Mouse (Mus musculus): ENCODE measurements around the gene Fes.
A peak's percentile ranks its signal among the peaks of the same experiment; 100 is the strongest.
"Not testable (repeated sequence)": the region's sequence is repeated elsewhere in the genome, so short reads cannot be mapped to it uniquely, and the experiment has no call there.

Gene Fes

DNA sequence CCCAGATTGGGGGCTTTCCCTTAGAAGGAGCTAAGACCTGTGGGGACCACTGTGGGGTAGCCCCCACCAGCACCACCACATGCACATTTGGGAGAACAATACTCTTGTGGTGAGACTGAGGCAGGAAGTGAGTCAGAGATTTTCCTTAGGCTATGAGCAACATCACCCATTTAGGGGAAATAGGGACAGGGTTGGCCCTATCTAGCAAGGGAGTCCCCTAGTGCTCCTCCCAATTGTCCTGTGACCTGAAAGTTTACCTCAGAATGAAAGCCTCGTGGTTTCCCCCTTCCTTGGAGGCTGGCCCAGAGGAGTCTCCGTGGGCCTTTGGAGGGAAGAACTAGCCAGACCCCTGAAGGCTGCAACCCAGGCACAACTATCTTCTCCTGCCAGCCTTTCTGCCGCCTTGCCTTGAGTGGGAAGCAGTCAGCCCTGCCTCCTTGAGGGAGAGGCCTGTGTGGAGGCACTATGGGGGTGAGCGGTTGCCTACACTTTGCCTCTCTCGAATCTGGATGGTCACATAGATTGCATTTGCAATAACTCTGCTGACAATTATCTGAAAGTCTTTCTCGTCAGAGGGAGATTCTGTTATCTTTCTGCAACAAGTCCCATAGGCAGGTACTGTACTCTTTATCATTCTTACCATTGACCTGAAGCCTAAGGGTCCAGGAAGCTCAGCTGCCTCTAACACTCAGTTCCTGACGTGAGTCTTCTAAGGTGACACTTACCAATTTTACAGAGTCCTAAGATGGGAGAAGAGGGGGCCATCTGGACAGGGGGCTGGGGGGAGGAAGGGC lies 16.6 kb upstream of the Fes start:
- DNase-seq (ENCODE audit: low spot score in 2 of 2), result no peak

DNA sequence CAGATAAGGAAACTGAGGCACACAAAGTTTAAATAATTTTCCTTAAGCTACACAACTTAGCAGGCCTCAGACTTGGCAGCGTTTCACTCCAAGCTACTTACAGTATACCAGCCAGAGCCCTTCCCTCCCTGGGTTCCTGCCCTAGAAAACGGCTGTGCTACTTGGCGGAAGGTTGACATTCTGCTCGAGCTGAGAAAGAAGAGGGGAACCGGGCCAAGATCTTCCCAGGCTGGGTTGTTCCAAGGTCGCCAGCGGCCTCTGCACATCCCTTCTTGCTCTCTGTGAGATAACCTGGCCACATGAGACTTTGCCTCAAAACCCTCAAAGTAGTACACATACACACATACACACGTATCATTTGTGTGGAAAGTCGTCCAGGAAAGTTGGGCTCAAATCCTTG lies 15.8 kb upstream of the Fes start:
- peak in 1 of 2 experiments; percentile 40 for DNase-seq (ENCODE audit: low spot score in 2 of 2)

DNA sequence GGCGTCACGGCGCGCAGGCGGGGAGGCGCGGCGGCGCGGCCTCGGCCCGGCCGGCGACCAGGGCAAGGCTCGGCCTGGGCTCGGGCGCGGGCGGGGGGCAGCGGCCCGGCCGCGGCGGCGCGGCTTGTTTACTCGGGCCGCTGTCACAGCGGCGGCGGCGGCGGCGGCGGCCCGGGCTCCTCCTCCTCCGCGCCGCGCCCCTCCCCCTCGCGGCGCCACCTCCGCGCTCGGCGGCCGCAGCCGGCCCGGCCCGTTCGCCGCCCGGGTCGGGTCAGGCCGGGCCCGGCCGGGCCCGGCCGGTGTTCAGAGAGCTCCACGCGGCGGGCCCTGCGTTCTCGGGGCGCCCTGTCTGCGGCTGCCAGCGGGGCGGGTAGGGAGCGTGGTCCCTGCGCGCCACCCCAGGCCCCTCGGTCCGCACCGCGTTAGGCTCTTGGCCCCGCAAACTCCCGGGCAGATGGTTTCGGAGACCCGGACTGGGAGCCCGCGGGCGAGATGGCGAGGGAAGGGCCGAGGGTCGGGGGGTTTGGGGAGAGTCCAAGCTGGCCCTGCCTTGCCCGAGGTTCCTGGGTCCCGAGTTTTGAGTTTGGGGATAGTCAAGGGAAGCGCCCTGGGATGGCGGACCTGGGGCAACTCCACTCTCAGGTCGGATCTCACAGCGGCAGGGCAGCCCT lies 15.0 kb upstream of the Fes start:
- peak in 1 of 2 experiments; percentile 53 for DNase-seq (ENCODE audit: low spot score in 2 of 2)

DNA sequence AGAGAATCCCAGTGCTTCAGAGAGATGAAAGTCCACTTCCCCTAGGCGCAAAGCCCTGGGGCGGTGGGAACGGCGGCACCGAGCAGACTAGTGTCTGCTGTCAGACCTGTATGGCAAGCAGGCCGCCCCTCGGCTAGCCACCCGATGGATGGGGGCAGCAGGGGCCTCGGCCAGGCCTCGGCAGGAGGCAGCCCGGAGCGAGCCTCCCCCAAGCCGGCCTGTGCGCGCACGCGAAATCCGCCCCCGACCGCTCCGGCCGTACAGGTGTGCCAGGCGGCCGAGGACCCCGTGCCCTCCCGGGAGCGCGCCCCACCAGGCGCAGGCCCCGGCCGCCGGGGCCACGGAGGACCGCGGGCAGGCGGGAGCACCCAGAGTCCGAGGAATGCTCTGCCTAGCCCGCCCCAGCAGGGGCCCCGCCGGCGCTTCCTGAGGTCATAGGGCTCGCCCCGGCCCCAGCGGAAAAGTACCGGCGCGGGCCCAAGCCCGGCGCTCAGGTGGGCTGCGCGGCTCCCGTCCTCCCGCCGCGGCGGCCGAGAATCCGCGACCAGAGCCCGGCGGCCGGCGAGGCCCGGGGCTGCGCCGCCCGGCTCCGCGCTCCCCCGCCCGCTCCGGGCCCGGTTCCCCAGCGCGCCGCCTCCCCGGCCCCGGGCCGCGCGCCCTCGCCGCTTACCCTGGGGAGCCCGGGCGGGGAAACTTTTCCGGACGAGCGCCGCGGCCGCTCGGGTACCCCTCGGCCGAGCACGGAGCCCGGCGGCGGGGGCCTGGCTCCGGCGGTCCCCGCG lies 14.3 kb upstream of the Fes start:
- DNase-seq (ENCODE audit: low spot score in 2 of 2), result peak in 1 of 2 experiments; percentile 25

DNA sequence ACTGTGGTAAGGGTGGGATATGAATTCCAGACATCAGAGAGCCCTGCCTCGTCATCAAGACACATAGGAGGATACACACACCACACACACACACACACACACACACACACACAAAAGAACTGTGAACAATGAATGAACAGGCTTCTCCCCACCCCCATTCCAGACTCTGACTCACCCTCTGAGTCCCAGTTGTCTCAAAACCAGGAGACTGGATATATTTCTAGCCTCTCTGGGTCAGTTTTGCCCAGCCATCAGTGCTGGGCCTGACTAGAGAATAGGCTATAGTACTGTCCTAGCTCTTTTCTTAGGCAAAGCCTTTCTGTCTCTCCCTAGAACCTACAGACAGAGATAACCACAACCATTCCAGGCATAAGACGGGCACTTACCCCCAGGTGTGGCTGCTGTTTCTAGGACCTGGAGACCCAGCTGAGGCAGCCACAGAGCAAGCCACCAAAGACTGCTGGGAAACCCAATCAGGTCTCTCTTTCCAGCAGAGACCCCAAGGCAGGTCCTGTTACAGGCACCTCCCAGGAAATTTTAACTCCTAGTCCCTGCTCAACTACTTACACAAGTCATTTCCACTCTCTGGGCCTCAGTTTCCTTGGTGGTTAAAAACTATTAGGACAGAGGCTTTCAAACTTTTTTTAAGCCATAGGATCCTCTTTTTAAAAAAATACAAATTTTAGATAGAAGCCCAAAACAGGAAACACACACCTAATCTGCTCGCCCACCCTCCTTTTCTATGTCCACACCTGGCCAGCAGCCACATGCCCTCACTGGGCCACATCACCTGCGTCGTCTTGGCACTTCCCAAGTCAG lies 13.5 kb upstream of the Fes start:
- peak; percentile 58 to 69 for DNase-seq (ENCODE audit: low spot score in 2 of 2)

DNA sequence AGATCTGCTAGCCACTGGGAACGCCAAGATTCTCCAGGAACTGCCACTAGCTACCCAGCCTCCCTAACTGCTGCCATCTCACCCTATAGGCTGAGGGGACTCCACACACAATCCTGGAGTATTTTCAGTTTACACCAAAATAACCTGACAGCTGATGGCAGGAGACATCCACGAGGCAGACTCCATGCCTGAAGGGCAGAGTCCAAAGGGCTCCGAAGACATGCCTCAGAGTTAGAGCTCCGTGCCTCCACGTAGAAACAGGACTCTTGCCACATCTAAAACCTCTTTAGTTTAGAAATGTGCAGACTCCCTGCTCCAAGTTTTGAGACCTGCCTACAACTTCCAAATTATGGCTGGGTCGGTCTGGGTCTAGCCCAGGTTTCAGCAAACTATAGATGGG lies 12.8 kb upstream of the Fes start:
- DNase-seq (ENCODE audit: low spot score in 2 of 2), result peak in 1 of 2 experiments; percentile 26

DNA sequence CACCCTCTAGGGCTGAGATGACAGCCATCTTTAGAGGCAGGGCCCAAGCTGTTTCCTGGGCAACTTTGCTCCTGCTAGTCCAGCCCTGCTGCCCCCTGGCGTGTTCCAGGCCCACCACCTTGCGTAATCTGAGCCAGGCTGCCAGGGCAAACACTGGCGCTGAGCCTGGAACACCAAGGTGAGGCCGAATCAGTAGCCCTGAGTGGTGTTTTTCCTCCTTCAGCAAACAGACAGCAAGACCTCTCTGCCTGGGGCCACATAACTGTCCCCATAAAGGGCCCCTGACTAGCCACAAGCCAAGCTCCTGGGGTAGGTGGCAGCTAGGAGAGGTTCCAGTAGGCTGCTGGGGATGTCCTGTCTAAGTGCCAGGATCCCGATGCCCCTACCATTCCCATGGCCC lies 12.4 kb upstream of the Fes start:
- DNase-seq (ENCODE audit: low spot score in 2 of 2), result peak in 1 of 2 experiments; percentile 15

DNA sequence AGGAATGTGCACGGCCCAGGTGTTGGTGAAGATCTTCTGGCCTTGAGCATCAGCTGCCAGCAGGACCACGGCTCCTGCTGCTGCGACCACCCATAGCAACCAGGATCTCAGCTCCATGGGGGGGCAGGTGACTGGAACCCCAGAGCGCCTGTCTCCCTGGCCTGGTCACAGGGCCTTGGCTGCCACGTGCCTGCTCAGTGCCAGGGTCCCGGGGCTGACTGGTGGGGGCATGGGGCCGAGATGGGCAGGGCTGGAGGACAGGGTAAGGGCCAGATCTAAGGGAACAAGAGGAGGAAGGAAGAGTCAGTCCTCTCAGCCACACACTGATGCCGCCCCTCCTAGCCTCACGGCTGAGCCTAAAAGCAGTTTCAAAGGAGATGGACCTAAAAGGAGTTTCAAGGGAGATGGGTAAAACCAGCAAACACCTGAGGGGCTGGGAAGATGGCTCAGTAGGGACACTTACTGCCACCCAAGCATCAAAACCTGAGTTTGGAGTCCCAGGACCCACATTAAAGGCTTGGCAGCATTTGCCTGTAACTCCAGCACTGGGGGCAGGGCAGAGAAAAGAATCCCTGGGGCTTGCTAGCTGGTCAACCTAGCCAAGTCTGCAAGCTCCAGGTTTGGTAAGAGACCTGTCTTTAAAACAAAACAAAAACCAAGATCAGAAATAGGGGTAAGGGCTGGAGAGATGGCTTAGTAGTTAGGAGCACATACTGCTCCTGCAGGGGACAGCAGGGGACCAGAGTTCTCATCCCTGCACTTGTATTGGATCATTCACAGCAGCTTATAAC lies 11.1 kb upstream of the Fes start:
- DNase-seq (ENCODE audit: low spot score in 2 of 2), result no peak

DNA sequence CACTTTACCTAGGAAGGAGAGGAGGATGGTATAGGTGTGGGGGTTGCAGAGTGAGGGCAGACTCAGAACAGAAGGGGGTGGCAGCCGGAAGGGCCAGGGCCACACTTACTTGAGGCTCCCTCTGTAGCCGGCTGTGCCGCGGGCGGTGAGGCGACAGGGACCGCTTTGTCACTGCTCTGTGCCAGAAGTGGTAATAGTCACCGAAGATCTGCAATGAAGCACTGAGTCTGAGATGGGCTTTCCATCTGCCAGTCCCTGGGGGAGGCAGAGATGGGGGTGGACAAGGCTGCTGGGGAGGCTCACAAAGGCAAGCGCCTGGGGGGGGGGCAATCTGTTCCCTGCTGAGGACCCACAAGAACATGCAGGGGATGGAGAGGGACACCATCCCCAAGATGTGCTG lies 10.2 kb upstream of the Fes start:
- DNase-seq (ENCODE audit: low spot score in 2 of 2), result peak; percentile 64 to 67

DNA sequence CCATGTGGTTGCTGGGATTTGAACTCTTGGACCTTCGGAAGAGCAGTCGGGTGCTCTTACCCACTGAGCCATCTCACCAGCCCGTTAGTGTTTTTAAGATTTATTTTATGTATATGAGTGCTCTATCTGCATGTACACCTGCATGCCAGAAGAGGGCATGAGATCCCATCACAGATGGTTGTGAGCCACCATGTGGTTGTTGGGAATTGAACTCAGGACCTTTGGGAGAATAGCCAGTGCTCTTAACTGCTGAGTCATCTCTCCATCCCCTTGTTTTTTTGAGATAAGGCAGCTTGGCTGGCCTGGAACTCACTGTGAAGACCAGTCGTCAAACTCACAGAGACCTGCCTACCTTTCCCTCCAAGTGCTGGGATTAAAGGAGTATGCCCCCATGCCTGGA lies 8.7 kb upstream of the Fes start:
- DNase-seq (ENCODE audit: low spot score in 2 of 2), result not testable (repeated sequence)

DNA sequence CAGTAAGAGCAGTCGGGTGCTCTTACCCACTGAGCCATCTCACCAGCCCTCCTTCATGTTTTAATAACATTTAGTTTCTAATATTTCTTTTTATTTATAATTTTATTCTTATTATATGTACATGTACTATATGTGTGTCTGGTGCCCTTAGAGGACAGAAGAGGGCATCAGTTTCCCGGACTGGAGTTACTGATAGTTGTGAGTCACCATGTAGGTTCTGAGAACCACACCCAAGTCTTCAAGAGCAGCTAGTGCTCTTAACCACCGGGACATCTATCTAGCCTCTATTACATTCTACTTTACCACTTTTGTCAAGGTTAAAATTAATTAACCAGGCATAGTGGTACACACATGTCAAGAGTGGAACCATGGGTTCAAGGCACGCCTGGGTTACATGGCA lies 6.9 kb upstream of the Fes start:
- no peak for DNase-seq (ENCODE audit: low spot score in 2 of 2)

DNA sequence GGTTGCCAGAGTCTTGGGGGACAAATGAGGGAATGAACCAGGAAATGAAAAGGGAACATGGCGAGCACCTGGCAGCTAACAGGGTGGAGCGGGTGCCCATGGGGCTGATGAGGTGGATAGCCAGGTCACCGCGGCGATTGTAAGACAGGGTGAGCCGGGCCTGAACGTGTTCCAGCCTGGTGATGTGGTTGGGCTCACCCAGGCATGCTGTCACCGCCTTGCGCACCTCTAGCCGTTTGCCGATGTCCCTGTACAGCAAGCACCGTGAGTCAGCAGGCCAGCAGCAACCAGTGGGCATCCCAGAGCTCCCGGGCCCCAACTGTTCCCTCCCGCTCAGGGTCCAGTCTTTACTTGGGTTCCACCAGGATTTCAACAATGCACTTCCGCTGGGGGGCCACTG lies 4.4 kb upstream of the Fes start:
- DNase-seq (ENCODE audit: low spot score in 2 of 2), result no peak

DNA sequence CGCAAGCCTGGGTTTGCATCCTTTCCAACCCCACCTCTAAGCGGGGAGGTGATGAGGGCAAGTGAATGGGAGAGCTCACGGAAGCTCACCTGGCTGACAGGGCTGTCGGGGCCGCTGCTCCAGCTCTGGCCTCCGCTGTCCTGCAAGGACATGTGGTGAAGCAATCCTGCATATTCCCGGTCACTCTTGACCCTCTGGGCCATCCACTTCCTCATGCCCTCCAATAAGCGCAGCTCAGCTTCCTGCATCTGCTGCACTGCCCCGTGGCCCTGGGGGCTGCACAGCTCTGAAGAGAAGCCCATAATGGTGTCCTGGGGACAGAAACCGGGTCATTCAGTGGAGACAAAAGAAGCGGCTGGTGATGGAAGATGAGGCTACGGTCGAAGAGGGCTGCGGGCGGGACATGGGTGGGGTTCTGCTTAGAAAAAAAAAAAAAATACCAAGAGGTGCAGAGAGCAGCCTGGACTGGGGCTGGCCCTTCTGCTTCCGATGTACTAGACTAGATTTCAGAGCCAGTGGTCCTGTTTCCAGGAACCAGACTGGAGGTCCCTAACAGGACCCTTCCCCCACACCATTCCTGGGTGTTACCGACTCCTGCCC lies 613 bp downstream of the Fes start:
- no peak for DNase-seq (ENCODE audit: low spot score in 2 of 2)

DNA sequence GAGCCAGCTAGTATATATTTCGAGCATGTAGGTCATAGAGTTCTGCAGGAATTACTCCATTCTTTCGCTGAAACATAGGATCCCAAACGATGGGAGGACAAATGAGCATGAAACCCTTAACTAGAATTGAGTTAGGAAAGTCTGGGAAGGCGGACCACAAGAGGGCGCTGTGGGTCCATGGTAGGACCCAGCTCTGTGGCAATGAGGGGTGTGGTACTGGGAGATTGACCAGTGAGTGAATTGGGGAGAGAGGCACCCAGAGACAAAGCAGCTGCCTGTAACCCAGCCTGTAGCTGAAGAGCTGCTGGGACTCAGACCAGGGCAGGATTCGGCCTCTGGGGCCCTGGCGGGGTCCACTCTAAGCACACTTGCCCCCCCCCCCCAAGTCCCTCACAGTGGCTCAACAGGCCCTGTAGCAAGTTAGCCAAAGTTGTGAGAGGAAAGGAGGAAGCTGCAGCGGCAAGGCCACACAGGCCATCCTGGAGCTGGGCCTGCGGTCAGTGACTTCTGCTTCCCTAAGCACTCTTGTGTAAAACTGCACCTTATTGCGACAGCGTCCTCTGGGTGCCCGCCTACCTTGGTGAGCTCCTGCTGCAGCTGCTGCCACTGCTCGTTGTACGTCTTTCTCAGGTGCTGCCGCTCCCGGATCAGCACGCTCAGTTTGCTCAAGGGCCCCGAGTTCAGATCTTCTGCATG lies 1.4 kb downstream of the Fes start:
- peak; percentile 93 for DNase-seq (ENCODE audit: low spot score in 2 of 2)

DNA sequence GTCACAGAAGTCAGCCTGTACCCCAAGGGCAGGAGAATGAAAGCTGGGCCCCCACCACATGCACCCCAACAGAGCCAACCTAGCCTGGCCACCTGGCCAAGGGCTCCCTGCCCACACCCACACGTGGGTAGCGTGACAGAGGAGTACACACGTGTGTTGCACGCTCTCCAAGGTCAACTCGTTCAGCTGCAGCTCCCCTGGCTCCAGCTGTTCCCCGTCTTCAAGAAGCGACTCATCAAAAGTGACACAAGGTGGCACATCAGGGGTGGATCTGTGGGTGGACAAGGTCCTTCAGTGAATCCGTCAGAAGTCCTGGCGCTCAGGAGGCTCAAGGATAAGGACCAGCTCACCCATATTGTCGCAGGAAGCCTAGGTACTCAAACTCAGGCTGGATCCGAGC lies 4.8 kb downstream of the Fes start:
- no peak for DNase-seq (ENCODE audit: low spot score in 2 of 2)

DNA sequence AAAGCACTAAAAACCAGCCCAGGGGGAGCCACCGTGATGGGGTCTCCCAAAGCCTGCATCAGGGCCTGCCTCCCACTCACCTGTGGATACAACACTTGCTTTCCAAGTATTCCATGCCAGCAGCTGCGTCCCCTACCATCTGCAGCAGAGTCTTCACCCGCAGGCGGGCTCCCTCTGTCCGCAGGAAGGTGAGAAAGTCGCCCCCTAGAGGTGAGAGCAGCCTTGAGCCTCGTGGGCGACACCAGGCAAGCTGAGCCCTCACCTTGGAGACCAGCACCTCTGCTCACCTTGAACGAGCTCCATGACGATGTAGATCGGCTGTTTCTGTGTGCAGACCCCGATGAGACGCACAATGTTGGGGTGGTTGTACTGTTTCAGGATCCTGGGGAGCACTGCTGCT lies 8.2 kb downstream of the Fes start:
- DNase-seq (ENCODE audit: low spot score in 2 of 2), result no peak

DNA sequence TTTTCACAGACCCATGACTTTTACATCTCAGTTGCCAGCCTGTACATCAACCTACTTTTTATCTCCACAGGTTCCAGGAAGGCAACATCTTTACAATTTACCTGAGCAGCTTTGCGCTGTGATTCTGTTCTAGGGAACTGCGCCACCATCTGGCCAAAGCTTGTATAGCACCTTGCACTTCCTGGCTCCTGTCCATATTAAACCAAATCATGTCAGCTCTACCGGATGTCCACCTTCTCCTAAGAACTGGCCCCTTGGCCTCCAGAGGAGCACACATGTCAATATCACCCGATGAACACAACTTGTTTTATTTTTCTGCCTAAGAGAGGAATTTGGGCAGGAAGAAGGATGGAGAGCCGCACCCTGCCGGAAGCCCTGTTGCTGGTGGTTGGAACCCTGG lies 10.3 kb downstream of the Fes start:
- DNase-seq (ENCODE audit: low spot score in 2 of 2), result peak; percentile 67 to 79

DNA sequence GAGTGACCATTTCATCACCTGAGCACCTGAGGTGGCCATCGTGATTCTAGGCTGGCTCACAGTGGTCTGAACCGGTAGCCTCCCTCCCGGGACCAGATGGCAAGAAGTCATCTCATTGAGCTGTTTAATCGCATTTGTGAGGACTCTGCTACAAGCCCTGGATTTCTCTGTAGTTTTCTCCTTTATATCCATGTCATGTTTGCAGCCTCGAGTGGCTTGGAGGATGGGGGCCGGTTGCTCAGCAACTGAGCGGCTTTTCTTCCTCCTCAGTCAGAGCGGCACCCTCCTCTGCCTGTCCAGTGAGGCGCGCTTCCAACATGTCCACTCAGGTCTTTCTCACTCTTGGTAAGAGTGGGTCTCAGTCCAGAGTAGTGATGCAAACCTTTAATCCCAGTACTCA lies 11.6 kb downstream of the Fes start:
- DNase-seq (ENCODE audit: low spot score in 2 of 2), result no peak

DNA sequence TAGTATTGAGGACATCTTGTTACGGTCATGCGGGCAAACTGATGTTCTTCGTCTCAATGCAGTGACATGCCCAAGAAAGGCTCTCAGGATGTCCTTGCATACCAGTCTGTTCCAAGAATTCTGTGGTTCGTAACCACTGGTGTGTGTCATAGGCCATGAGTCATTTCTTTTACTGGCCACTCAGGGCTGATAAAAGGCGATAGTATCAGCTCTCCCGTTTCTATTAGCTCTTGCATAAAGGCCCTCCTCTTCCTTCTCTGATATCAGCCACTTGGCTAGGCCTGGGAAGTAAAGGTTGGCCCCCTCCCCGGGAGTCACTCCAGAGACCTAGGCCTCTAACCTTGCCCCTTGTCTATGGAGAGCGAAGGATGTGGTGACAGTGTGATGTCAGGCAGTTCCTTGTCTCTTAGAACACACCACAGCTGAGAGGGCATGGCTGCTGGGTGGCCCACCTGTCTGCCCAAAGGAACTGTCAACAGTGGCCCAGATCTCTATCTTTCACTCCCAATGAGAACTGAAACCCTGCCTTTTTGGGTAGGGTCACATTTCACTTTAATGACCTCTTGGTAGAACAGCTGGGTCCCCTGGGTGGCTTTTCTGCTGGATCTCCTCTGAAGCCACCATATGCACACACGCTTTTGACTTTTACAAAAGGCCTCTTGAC lies 12.2 kb downstream of the Fes start:
- no peak for DNase-seq (ENCODE audit: low spot score in 2 of 2)

Data from right cerebral cortex, adult 2 months (tissue).